Mouse (Mus musculus) T-helper 1 cell (primary cell): Measurements from ENCODE around the gene B9d1.

Experiments used
- in situ Hi-C: fragments of 300-600 bp; cut with MboI, MseI; formaldehyde crosslinking; loops from one replicate; pipeline ENCODE4 v1.15.1; 2025; ENCODE audit warnings: high pct_unique_total_duplicates

The B9d1 gene

GRCm38 (mm10) chr11:61504713-61505257 lies at the start of gene B9d1:
TSS of gene B9d1 (plus strand) at chr11:61505144.
- in situ Hi-C loops, result loop anchor here (5.0 kb wide), 2 partner anchors 92 to 1627 kb away; no protein-coding TSS in a partner anchor

DNA sequence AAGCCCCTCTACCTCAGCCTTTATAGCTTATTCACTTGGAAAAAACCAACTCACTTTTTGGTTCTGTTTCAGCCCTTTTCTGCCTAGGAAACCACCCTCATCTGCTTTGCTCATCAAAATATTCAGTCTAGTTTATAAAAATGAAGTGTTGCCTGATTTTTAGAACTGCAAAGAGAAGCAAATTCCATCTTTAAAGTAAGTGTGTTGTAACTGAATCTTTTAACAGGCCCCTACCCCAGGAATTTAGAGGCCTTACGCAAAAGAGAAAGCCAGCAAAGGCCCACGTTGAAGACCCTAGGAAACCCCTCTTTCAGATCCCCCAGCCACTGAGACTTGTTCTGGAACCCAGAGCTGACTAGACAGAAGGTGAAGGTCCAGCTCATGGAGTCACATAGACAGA lies 40.9 kb upstream of the B9d1 start:
- in situ Hi-C loops, result no loop called here

- in situ Hi-C loops, result no loop called here
Measured at GRCm38 (mm10) chr11:61465422-61465821, 39.5 kb upstream of the B9d1 start.

GRCm38 (mm10) chr11:61468534-61468933 lies 36.4 kb upstream of the B9d1 start:
- in situ Hi-C loops, result no loop called here

GRCm38 (mm10) chr11:61469317-61469917 lies 35.5 kb upstream of the B9d1 start:
- in situ Hi-C loops, result no loop called here

GRCm38 (mm10) chr11:61470880-61471279 lies 34.1 kb upstream of the B9d1 start:
- in situ Hi-C loops, result no loop called here

- in situ Hi-C loops, result no loop called here
Measured at GRCm38 (mm10) chr11:61473630-61474029, 31.3 kb upstream of the B9d1 start.

- in situ Hi-C loops, result no loop called here
Measured at GRCm38 (mm10) chr11:61476786-61477382, 28.1 kb upstream of the B9d1 start.

- in situ Hi-C loops, result no loop called here
Measured at GRCm38 (mm10) chr11:61477566-61478508, 27.1 kb upstream of the B9d1 start.

DNA sequence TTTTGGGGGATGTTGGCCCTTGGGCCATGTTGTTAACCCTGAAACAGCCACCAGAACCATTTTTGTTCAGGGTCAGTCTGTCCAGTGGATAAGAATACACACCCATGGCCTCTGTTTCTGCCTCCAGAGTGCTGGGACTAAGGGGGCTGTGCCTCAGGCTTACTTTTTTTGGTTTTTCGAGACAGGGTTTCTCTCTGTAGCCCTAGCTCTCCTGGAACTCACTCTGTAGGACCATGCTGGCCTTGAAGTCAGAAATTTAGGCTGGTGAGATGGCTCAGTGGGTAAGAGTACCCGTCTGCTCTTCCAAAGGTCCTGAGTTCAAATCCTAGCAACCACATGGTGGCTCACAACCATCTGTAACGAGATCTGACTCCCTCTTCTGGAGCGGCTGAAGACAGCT lies 26.2 kb upstream of the B9d1 start:
- in situ Hi-C loops, result no loop called here

DNA sequence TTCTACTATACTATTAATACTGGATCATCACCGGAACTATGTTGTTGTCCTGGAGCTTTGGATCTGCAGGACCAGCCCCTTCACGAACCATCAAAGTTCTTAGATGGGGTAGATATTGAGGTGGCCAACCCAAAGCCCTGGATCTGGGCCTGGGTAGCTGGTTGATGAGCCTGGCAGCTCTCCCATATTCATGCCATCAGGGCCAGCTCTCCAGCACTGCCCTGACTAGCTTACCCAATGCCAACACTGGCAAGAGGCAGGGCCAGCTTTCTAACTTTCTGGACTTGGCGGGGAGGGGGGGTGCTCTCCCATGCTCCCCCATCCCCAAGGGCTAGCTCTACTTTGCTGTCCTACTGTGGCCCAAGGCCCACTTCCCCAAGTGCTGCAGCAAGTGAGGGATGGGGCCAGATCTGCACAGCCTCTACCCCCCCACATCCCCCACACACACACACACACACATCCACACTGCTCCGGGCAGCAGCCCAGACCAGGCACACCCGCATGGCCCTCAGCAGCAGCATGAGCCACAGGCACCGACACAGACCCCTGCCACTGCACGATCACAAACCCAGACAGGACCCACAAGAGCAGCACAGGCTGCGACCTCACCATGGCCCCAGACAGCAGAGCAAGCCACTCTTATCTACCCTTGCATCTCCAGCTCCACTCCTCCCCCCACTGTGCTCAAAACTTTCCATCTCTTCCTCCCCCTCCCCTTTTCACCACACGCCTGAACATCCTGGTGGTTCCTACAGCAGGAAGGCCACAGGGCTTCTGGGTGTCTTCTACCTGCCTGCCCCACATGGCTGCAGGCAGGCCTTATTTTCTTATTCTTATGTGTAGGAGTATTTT lies 23.5 kb upstream of the B9d1 start:
- in situ Hi-C loops, result loop anchor here (5.0 kb wide), 1 partner anchor 39 kb away; no protein-coding TSS in a partner anchor

DNA sequence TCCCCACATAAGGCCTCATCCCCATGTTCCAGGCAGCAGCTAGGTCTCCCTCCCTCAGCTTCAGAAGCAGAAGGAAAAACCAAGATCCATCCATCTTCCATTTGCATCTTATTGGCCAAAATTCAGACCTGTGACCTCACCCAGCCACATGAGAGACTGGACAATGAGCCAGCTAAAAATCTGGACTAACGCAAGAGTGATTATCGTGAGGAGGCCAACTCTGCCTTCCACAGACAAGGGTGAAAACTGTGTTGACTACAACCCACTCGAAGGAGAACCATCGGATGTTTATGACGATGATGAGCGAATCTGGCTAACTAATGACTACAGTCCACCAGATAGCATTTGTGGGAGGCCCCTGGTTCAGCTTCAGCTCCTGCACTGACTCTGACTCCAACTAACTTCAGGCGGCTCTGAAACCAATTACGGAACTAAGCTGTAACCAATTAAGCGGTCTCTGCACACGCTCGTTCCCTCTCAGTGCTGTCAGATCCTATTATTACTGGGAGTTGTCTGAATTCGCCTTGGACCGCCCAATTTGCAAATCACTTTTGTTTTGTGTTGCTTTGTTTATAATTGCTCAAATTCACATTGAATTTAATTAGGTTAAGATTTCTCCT lies 21.6 kb upstream of the B9d1 start:
- in situ Hi-C loops, result loop anchor here (5.0 kb wide), 1 partner anchor 41 kb away; no protein-coding TSS in a partner anchor

- in situ Hi-C loops, result loop anchor here (5.0 kb wide), 1 partner anchor 42 kb away; no protein-coding TSS in a partner anchor
Measured at GRCm38 (mm10) chr11:61484256-61484612, 20.7 kb upstream of the B9d1 start.

- in situ Hi-C loops, result loop anchor here (5.0 kb wide), 1 partner anchor 43 kb away; no protein-coding TSS in a partner anchor
Measured at GRCm38 (mm10) chr11:61484613-61485540, 20.1 kb upstream of the B9d1 start, which contains the start of gene Mfap4. TSS of gene Mfap4 (plus strand) at chr11:61485431.

DNA sequence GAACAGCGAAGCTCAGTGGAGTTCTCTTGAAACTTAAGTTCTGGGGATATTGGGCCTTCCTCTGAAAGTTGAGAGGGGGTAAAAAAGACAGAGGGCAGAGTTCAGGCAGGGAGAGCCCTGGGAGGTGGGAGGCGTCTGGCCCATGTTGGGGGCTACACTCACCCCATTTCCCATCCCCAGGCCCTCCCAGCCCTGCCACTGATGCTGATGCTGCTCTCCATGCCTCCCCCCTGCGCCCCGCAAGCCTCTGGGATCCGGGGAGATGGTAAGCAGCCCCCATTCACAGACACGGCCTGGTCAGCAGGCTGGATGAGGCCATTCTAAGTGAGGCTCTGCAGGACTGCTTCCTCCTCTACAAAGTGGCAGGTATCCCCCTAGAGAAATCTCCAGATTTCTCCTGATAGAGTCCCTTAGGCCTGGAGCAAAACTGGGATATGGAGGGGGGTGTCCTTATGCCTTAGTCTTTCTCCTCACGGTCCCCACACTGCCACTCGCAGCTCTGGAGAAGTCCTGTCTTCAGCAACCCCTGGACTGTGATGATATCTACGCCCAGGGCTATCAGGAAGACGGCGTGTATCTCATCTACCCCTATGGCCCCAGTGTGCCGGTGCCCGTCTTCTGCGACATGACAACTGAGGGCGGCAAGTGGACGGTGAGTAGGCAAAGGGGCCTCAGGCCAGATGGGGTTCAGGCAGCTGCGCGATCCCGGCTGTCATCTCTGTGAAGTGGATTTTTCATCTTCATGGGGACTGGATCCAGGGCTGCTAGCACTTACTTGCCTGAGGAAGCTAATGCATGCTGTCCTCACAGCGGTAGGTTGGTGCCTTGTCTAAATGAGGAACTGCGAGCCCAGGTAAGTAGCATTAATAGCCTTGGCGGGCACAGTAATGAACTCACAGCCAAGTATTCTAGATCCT lies 19.1 kb upstream of the B9d1 start:
- in situ Hi-C loops, result no loop called here

DNA sequence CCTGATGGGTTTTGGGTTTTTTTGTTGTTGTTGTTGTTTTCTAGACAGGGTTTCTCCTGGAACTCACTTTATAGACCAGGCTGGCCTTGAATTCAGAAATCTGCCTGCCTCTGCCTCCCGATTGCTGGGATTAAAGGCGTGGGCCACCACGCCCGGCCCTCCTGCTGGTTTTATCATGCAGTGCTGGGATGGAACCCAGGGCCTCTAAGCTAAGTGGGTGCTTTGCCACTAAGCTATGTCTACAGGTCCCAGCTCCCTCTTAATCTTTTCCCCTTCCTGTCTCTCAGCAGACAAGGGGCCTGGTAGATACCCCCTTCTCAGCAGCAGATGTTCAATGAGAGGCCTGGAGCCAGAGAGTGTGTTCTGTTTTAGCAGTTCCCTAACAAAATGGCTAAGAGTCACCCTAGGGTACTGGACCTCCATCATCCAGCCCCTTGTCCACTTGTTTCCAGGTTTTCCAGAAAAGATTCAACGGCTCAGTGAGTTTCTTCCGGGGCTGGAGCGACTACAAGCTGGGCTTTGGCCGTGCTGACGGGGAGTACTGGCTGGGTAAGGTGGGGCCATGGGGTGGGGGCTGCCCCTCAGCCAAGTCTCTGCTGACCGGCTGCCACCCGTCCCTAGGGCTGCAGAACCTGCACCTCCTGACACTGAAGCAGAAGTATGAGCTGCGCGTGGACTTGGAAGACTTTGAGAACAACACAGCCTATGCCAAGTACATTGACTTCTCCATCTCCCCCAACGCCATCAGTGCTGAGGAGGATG lies 18.3 kb upstream of the B9d1 start:
- in situ Hi-C loops, result no loop called here

DNA sequence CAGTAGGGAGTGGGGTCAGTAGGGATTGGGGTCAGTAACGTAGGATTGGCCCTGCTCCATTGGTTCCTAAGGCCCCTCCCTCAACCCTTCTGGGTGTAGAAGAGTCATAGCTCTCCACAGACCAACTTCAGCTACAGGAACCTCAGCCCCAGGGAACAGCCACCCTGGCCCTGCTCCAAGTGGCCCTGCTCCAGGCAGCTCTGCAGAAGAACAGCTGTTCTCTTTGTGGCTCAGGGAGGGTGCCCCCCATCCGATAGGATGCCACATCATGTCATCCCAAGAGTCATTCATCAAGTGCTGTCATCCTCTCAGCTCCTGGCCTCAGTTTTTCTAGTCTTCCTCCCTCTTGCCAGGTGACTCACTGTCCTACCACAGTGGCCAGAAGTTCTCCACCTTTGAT lies 17.5 kb upstream of the B9d1 start:
- in situ Hi-C loops, result no loop called here

GRCm38 (mm10) chr11:61487936-61488335 lies 17.0 kb upstream of the B9d1 start:
- in situ Hi-C loops, result no loop called here
